In genomic region chr8:10911371-10911770, GRCm38 (mm10) we compare ENCODE assay signal across 16 mouse cellular contexts.
DNase-seq lines count a peak whose midpoint lies in the region; ATAC-seq and TF ChIP-seq lines count a peak whose summit lies in the region.
"Had no signal": no experiment of that assay in that cellular context is flagged by ENCODE, and none has a peak within 500 bp of the region (broad histone marks: within the 10 kb centered on the region; RNA-seq: fewer than 3 reads in every experiment).

No protein-coding gene starts in this region.

- peaks cover 6% of the 10 kb centered on the region; the same call in 1 of the 2 replicates for H3K4me1 ChIP-seq in lung, postnatal 0 days (ENCODE audit: insufficient read depth, low read depth, low read length)
- H3K4me1 ChIP-seq in midbrain, embryonic 15.5 days: no peaks in the 10 kb centered on the region
- H3K4me1 ChIP-seq: neural tube, embryonic 13.5 days had no signal

- H3K4me3 ChIP-seq in lung, postnatal 0 days (ENCODE audit: low read depth, low read length): no peak overlapping the region
- no peak overlapping the region for H3K4me3 ChIP-seq in midbrain, embryonic 15.5 days
- H3K4me3 ChIP-seq: embryonic facial prominence, embryonic 15.5 days; neural tube, embryonic 13.5 days had no signal

- no peaks in the 10 kb centered on the region for H3K9me3 ChIP-seq in lung, postnatal 0 days (ENCODE audit: low read length)
- H3K9me3 ChIP-seq in midbrain, embryonic 15.5 days: no peaks in the 10 kb centered on the region
- H3K9me3 ChIP-seq: embryonic facial prominence, embryonic 15.5 days; neural tube, embryonic 13.5 days had no signal

- 0 out of 2 replicates have a peak, but pooled peaks cover 2% of the 10 kb centered on the region for H3K27me3 ChIP-seq in lung, postnatal 0 days (replicated peaks; ENCODE audit: insufficient read depth, low read length)
- H3K27me3 ChIP-seq in midbrain, embryonic 15.5 days (replicated peaks): no peaks in the 10 kb centered on the region

- peak overlapping the region; percentile 79 for H3K27ac ChIP-seq in lung, postnatal 0 days (ENCODE audit: low read length)
- H3K27ac ChIP-seq in midbrain, embryonic 15.5 days: no peak overlapping the region
- H3K27ac ChIP-seq: embryonic facial prominence, embryonic 15.5 days; neural tube, embryonic 13.5 days had no signal

- no peak for TF ChIP-seq CTCF in lung, postnatal 0 days (IDR thresholded peaks at IDR 0.05)

- H3K9ac ChIP-seq in lung, postnatal 0 days (replicated peaks; ENCODE audit: low read depth): no peak overlapping the region
- no peak overlapping the region for H3K9ac ChIP-seq in midbrain, embryonic 15.5 days
- H3K9ac ChIP-seq: embryonic facial prominence, embryonic 15.5 days; neural tube, embryonic 13.5 days had no signal

- ATAC-seq in lung, postnatal 0 days: no peak
- no peak for ATAC-seq in midbrain, embryonic 15.5 days (replicated peaks)
- ATAC-seq: activated CD4-positive, CD25-positive, alpha-beta regulatory T cell, adult 4 months had no signal

- no peak for TF ChIP-seq EP300 in lung, postnatal 0 days (IDR thresholded peaks at IDR 0.05)

- 57% methylated on average over 4 of the region's 4 CpGs for WGBS in lung, postnatal 0 days
- 89% methylated on average over 4 of the region's 4 CpGs for WGBS in midbrain, embryonic 15.5 days

- H3K36me3 ChIP-seq in lung, postnatal 0 days (ENCODE audit: insufficient read depth, low read length): no peaks in the 10 kb centered on the region
- H3K36me3 ChIP-seq in midbrain, embryonic 15.5 days (replicated peaks): no peaks in the 10 kb centered on the region
- H3K36me3 ChIP-seq: embryonic facial prominence, embryonic 15.5 days; neural tube, embryonic 13.5 days had no signal

- peak; percentile 63 for DNase-seq in adrenal gland, postnatal 10 days
- no peak for DNase-seq in adrenal gland, adult 18-20 months (ENCODE audit: low spot score in 2 of 2)
- peak; percentile 64 for DNase-seq in kidney, adult 11 months
- DNase-seq in kidney, adult 18-20 months: no peak
- peak; percentile 39 for DNase-seq in lung, postnatal 0 days (ENCODE audit: low spot score)
- DNase-seq in lung, postnatal 25 days (ENCODE audit: low spot score): no peak
- DNase-seq in kidney, postnatal 14 days: peak; percentile 55
- DNase-seq: cerebellum, adult 8-10 months; layer of hippocampus, adult 9-11 months; right cerebral cortex, postnatal 25 days; thymus, postnatal 4 days had no signal

- no peak overlapping the region for H3K4me2 ChIP-seq in lung, postnatal 0 days (replicated peaks; ENCODE audit: low read depth, low read length)
- H3K4me2 ChIP-seq in midbrain, embryonic 15.5 days: no peak overlapping the region
- H3K4me2 ChIP-seq: embryonic facial prominence, embryonic 15.5 days; liver, embryonic 11.5 days; neural tube, embryonic 13.5 days had no signal

Comparison
In these comparisons a context has a peak if more than half of its experiments do, and no peak if none do; other contexts are left out.
1. DNase-seq: peak in adrenal gland, postnatal 10 days (single experiment), kidney, adult 11 months (single experiment), lung, postnatal 0 days (single experiment) and kidney, postnatal 14 days (single experiment); none in adrenal gland, adult 18-20 months (0 of 2), kidney, adult 18-20 months (single experiment) and lung, postnatal 25 days (single experiment).